Mouse (Mus musculus): Measurements from ENCODE around the gene Ptprg.

GRCm38 (mm10) chr14:12065736-12066135, 512.4 kb downstream of the Ptprg start:
- TF ChIP-seq POLR2A (IDR thresholded peaks at IDR 0.05; ENCODE audit: control insufficient read depth in 1 of 2, insufficient read depth in 1 of 2, low read depth in 1 of 2, low read length in 2 of 2, poor library complexity in 1 of 2), result no peak
- no peak for TF ChIP-seq GATA1 (IDR thresholded peaks at IDR 0.05; ENCODE audit: low read depth, low read length)
- TF ChIP-seq SMC3 (IDR thresholded peaks at IDR 0.05; ENCODE audit: low read depth, low read length), result no peak
- TF ChIP-seq TAL1 (IDR thresholded peaks at IDR 0.05; ENCODE audit: low read length), result no peak
- no peak for TF ChIP-seq ZKSCAN1 (IDR thresholded peaks at IDR 0.05; ENCODE audit: low read depth, low read length)
- no peak for TF ChIP-seq CTCF (IDR thresholded peaks at IDR 0.05 in 2 of 3, conservative IDR thresholded peaks at IDR 0.05 in 1 of 3; ENCODE audit: control insufficient read depth in 1 of 3, insufficient read depth in 1 of 3, low read depth in 2 of 3, low read length in 3 of 3, poor library complexity in 1 of 3, severe bottlenecking in 1 of 3)
- TF ChIP-seq E2F4 (IDR thresholded peaks at IDR 0.05; ENCODE audit: borderline replicate concordance, low read depth, low read length), result no peak
- TF ChIP-seq UBTF (IDR thresholded peaks at IDR 0.05; ENCODE audit: borderline replicate concordance, insufficient read depth, low read depth, low read length), result no peak
- TF ChIP-seq ZMIZ1 (IDR thresholded peaks at IDR 0.05; ENCODE audit: low read depth, low read length), result no peak
- no peak for TF ChIP-seq MAX (IDR thresholded peaks at IDR 0.05; ENCODE audit: low read length)
- TF ChIP-seq TCF12 (IDR thresholded peaks at IDR 0.05; ENCODE audit: low read depth, low read length), result no peak
- no peak for TF ChIP-seq RAD21 (IDR thresholded peaks at IDR 0.05; ENCODE audit: low read depth, low read length)
- TF ChIP-seq NRF1 (IDR thresholded peaks at IDR 0.05; ENCODE audit: insufficient read depth, low read depth, low read length, poor library complexity, severe bottlenecking), result no peak
